Mouse (Mus musculus) small intestine, adult 2 months (tissue): ENCODE measurements around the gene Foxn3.

Experiments used
- CTCF ChIP-seq: fragments of 200-500 bp; IDR thresholded peaks from 2 replicates; pipeline ENCODE4 v1.5.1; 2012; ENCODE audit warnings: low read depth, mild to moderate bottlenecking, control low read depth, inconsistent platforms, low read length, moderate library complexity, mixed read lengths; ENCODE audit not compliant: insufficient replicate concordance, insufficient read length; ENCODE audit errors: extremely low read depth
- POLR2A ChIP-seq: fragments of 200-500 bp; IDR thresholded peaks from 2 replicates; pipeline ENCODE4 v1.6.1; 2012; ENCODE audit warnings: low read depth, mild to moderate bottlenecking, control low read depth, inconsistent platforms, low read length, moderate library complexity

DNA sequence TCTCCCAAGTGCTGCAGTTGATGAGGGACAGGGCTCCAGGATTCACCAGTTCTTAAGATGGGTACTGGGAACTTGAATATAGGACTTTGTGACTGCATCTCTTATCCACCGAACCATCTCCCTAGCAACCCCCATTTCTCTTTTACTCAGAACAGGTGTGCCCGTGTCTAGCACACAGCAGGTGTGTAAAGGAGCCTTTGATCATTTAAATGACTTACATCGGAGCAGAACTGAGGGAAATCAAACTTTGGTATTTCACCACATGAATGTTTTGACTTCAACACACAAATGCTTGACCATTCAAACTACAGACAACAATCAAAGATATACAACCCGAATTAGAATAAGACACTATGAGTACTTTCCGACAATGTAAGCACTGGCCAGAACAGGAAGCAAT lies 204.7 kb downstream of the Foxn3 start:
- TF ChIP-seq CTCF (no peak), POLR2A (no peak)
